Comparison of ENCODE assay signal across 11 mouse cellular contexts in the genomic region with DNA sequence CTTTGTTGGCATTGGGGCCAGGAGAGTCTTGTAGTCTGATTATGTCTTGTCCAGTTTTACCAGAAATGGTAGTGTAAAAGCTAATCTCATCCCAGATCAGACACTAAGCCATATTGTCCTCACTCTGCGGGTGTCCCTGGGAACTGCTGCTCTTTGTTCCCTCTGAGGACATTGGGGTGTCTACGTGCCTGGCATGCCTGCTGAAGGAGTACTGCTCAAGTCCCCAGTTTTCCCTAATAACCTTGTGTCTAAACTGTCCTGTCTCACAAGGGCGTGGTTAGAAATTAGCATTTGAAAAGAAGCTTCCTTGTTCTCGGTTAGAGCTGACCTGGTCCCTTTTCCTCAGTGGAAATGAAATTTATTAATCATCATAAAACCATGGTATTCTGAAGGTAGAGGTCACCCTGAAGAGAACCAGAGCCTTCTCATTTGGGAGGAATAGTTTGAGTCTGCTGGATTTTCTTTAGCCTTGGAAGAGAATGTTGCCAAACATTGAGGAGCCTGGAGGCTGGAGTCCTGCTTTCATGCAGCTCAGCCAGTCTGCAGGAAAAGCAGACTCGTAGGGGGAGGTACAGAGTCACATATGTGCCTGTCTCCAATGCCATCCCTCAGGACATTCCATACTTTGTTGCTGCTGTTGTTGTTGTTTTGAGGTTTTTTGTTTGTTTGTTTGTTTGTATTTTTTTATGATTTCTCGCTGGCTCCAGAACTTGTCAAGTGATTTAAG.
A peak's percentile ranks its signal among the peaks of the same experiment; 100 is the strongest.
DNase-seq lines count a peak whose midpoint lies in the region; ATAC-seq and TF ChIP-seq lines count a peak whose summit lies in the region.
"Had no signal": no experiment of that assay in that cellular context is flagged by ENCODE, and none has a peak within 500 bp of the region (broad histone marks: within the 10 kb centered on the region; RNA-seq: fewer than 3 reads in every experiment).

No protein-coding gene starts in this region.

- no peak overlapping the region for H3K4me3 ChIP-seq in forebrain, embryonic 10.5 days
- no peak overlapping the region for H3K4me3 ChIP-seq in forebrain, postnatal 0 days (ENCODE audit: low read depth, low read length)
- no peak overlapping the region for H3K4me3 ChIP-seq in hindbrain, embryonic 15.5 days
- H3K4me3 ChIP-seq in neural tube, embryonic 14.5 days (ENCODE audit: low read depth, low read length): no peak overlapping the region
- H3K4me3 ChIP-seq: limb, embryonic 10.5 days had no signal

- peaks cover 56% of the 10 kb centered on the region for H3K4me1 ChIP-seq in forebrain, embryonic 10.5 days
- no peaks in the 10 kb centered on the region for H3K4me1 ChIP-seq in forebrain, postnatal 0 days (ENCODE audit: insufficient read depth)
- H3K4me1 ChIP-seq in hindbrain, embryonic 15.5 days (replicated peaks): peaks cover 20% of the 10 kb centered on the region
- peaks cover 5% of the 10 kb centered on the region for H3K4me1 ChIP-seq in neural tube, embryonic 14.5 days (ENCODE audit: control insufficient read depth, insufficient read depth, low read length)

- ATAC-seq in forebrain, postnatal 0 days: no peak
- peak; percentile 27; the same call in 1 of the 2 replicates for ATAC-seq in hindbrain, embryonic 15.5 days (ENCODE audit: low FRiP score, low read depth)
- ATAC-seq in neural tube, embryonic 14.5 days (ENCODE audit: low read depth): peak; percentile 74; the same call in 1 of the 2 replicates
- ATAC-seq: Patski had no signal

- intact Hi-C loops in gastrocnemius, postnatal 36 days (cut with DNase I): no loop called here

- no peak overlapping the region for H3K9ac ChIP-seq in forebrain, postnatal 0 days
- no peak overlapping the region for H3K9ac ChIP-seq in hindbrain, embryonic 15.5 days
- H3K9ac ChIP-seq in neural tube, embryonic 14.5 days (replicated peaks; ENCODE audit: low read depth, low read length): no peak overlapping the region

- H3K4me2 ChIP-seq in forebrain, postnatal 0 days (ENCODE audit: low read depth): no peak overlapping the region
- no peak overlapping the region for H3K4me2 ChIP-seq in hindbrain, embryonic 15.5 days
- H3K4me2 ChIP-seq in neural tube, embryonic 14.5 days (ENCODE audit: low read depth, low read length): no peak overlapping the region

- WGBS in forebrain, embryonic 10.5 days: 23% methylated on average over 6 of the region's 6 CpGs
- WGBS in forebrain, postnatal 0 days: 17% methylated on average over 6 of the region's 6 CpGs
- WGBS in hindbrain, embryonic 15.5 days: 20% methylated on average over 6 of the region's 6 CpGs
- 14% methylated on average over 6 of the region's 6 CpGs for WGBS in neural tube, embryonic 14.5 days

- peak; percentile 19 for DNase-seq in forebrain, embryonic 10.5 days (ENCODE audit: extremely low spot score, low spot score)
- DNase-seq in forebrain, postnatal 0 days: no peak
- peak; percentile 49 for DNase-seq in embryo, embryonic 11 days
- DNase-seq in gastrocnemius, postnatal 36 days: no peak
- no peak for DNase-seq in kidney, postnatal 4 days
- no peak for DNase-seq in thymus, postnatal 4 days
- DNase-seq: adrenal gland, postnatal 36 days had no signal

- TF ChIP-seq CTCF in forebrain, postnatal 0 days (IDR thresholded peaks at IDR 0.05; ENCODE audit: low read depth): no peak

- peak overlapping the region; percentile 72 for H3K27ac ChIP-seq in forebrain, embryonic 10.5 days
- no peak overlapping the region for H3K27ac ChIP-seq in forebrain, postnatal 0 days (ENCODE audit: low read depth, low read length)
- H3K27ac ChIP-seq in hindbrain, embryonic 15.5 days (replicated peaks): 0 out of 2 replicates have a peak overlapping the region, but pooled peaks have one; percentile 30
- H3K27ac ChIP-seq in neural tube, embryonic 14.5 days (ENCODE audit: low read depth, low read length): no peak overlapping the region
- H3K27ac ChIP-seq: limb, embryonic 10.5 days had no signal

- H3K27me3 ChIP-seq in forebrain, embryonic 10.5 days (ENCODE audit: poor library complexity, severe bottlenecking): no peaks in the 10 kb centered on the region
- no peaks in the 10 kb centered on the region for H3K27me3 ChIP-seq in forebrain, postnatal 0 days (ENCODE audit: insufficient read depth, low read length)
- no peaks in the 10 kb centered on the region for H3K27me3 ChIP-seq in hindbrain, embryonic 15.5 days
- no peaks in the 10 kb centered on the region for H3K27me3 ChIP-seq in neural tube, embryonic 14.5 days (ENCODE audit: control insufficient read depth, insufficient read depth, low read length)
- H3K27me3 ChIP-seq: Patski had no signal

- H3K36me3 ChIP-seq in forebrain, embryonic 10.5 days (replicated peaks): no peaks in the 10 kb centered on the region
- H3K36me3 ChIP-seq in forebrain, postnatal 0 days (ENCODE audit: insufficient read depth): no peaks in the 10 kb centered on the region
- H3K36me3 ChIP-seq in hindbrain, embryonic 15.5 days: no peaks in the 10 kb centered on the region
- H3K36me3 ChIP-seq in neural tube, embryonic 14.5 days (ENCODE audit: control insufficient read depth, insufficient read depth, low read length): no peaks in the 10 kb centered on the region
- H3K36me3 ChIP-seq: limb, embryonic 10.5 days had no signal

- H3K9me3 ChIP-seq in forebrain, embryonic 10.5 days: no peaks in the 10 kb centered on the region
- no peaks in the 10 kb centered on the region for H3K9me3 ChIP-seq in forebrain, postnatal 0 days (ENCODE audit: low read length)
- no peaks in the 10 kb centered on the region for H3K9me3 ChIP-seq in hindbrain, embryonic 15.5 days
- no peaks in the 10 kb centered on the region for H3K9me3 ChIP-seq in neural tube, embryonic 14.5 days (ENCODE audit: control insufficient read depth, low read length)
- H3K9me3 ChIP-seq: limb, embryonic 10.5 days had no signal

Comparison
In these comparisons a context has a peak if more than half of its experiments do, and no peak if none do; other contexts are left out.
1. DNase-seq: peak in forebrain, embryonic 10.5 days (single experiment) and embryo, embryonic 11 days (single experiment); none in forebrain, postnatal 0 days (single experiment), gastrocnemius, postnatal 36 days (0 of 2), kidney, postnatal 4 days (0 of 2) and thymus, postnatal 4 days (single experiment).
2. H3K27ac ChIP-seq: peak in forebrain, embryonic 10.5 days (single experiment) and hindbrain, embryonic 15.5 days (single experiment); none in forebrain, postnatal 0 days (single experiment) and neural tube, embryonic 14.5 days (single experiment).